Mouse (Mus musculus): ENCODE results near the gene Sdha. TPM values are rescaled to one million over a fixed set of nuclear protein-coding genes. Genes with fewer than 3 reads are reported as not detected.

The Sdha gene
- total RNA-seq, 2 experiments from 2014 or later = 163 to 179 TPM

DNA sequence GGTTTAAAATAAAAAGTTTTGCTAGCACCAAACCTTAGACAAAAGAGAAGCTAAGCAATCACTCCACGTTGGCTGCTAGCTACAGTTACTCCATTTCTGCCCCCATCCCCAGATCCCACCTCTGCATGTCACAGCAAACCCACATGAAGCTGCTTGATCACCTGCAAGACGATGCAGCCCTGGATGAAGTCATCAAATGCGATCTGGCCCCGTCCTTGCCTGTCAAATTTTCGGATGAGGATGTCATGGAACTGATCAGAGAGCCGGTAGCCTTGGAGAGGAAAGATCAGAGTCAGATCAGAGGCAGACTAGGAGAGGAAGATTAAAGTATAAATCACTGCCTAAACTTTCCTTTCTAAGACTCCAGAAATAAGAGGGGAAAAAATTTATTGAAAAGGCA, 44.7 kb downstream of the Sdha start:
- no peak for DNase-seq
- intact Hi-C loops (cut with DNase I) = loop anchor here (10.0 kb wide), 1 partner anchor 351 kb away; no protein-coding TSS in a partner anchor

DNA sequence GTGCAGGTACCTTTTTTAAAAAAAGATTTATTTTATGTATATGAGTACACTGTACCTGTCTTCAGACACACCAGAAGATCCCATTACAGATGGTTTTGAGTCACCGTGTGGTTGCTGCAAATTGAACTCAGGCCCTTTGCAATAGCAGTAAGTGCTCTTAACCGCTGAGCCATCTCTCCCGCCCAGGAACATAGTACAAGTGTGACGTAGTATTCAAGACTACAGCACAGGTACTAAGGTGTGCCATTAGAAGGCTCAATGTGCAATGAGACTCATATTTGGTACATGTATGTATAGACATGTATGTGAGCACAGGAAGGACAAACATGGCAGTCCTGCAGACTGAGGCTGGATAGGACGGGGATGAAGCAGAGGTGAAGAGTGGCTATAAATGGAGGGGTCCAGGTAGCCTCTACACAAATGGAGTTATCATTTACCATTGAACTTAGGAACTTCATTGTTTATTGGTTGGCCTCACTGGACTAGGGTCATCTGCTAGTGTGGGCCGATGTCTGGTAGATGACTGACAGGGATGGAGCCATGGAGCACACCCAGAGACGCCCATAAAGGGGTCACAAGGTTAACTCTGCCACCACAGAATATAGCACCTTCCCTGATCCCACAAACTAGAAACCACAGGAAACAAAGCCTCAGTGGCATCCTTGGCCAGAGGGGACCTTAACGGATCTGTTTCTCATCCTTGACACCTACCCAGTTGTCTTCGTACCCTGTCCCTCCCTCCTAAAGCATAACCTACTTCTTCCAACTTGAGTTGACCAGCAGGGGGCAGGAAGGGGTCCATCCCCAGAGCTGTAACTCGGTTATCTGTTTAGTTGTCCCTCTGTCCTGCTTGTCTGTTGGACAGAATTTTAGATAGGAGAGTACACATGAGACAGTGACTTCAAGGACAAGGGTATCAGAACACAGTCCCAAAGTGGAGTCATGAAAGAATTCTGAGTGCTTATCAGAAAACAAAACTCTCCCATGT, 47.7 kb downstream of the Sdha start:
- no peak for DNase-seq
- intact Hi-C loops (cut with DNase I) = loop anchor here (5.0 to 10.0 kb wide), 2 partner anchors 205 to 348 kb away; no protein-coding TSS in a partner anchor

DNA sequence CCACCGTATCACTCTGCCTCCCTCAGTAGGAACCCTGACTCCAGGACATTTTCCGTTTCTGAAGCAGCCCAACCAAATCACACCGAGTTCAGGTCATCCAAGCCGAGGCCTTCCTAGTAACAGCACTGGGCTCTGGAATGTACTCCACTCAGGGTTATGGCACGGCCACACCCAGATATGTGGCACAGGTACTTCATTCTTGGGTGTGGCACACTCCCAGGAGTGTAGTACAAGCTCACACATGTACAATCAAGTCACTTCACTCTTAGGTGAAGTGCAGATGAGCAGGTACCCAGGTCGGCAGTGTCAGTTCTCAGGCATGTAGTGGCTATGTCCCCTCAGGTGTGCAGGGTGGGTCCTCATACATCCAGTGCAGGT, 48.5 kb downstream of the Sdha start:
- intact Hi-C loops (cut with DNase I) = loop anchor here (2.0 to 10.0 kb wide), 3 partner anchors 109 to 347 kb away; no protein-coding TSS in a partner anchor
- no peak for DNase-seq

DNA sequence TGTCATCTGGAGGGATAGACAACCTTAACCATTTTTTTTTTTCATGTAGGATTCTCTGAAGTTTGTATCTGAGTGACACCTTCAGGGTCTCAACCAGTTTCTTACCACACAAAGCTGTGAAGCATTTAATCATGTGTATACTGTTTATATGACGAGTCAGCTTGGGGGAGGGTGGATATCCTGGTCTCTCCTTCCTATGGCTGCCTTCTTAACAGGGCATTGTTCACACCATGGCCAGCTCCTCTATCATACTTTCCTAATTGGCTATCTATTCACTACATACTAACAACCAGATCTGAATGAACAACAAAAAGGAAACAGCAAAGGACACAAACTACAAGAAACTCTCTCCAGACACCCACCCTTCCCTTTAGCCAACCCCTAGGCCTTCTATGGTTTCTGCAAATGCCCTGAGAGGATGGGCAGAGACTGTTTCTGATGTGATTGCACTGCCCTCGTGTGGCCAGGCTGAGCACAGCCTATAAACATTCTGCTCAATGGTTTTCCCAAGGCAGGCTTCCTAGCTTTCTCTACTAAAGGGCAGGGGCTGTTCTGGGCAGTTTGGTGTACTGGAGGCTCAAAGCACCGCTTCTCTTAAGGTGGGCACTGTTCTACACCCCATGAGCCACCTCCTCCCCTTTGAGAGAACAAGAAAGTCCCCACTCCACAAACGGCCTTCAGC, 49.0 kb downstream of the Sdha start:
- intact Hi-C loops (cut with DNase I) = loop anchor here (2.0 to 10.0 kb wide), 3 partner anchors 108 to 346 kb away; no protein-coding TSS in a partner anchor
- DNase-seq = peak; percentile 72

DNA sequence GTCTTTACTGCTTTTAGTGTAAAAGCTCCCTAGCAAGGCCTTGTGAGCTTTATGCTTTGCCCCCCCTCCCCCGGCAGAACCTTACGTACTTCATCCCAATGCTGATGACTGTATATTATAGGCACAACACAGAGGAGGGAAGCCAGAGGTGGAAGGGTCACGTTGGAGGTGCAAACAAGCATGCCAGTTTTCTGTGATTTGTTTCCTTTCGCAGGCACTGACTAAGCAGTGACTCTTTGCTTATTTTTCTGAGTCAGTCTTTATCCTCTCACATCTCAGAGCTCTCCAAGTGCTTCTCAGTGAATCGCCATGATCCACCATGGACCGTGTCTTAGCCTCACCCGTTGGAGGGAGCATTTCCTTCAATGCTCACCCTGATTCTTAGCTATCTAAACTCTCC, 53.7 kb downstream of the Sdha start:
- intact Hi-C loops (cut with DNase I) = no loop called here
- no peak for DNase-seq

DNA sequence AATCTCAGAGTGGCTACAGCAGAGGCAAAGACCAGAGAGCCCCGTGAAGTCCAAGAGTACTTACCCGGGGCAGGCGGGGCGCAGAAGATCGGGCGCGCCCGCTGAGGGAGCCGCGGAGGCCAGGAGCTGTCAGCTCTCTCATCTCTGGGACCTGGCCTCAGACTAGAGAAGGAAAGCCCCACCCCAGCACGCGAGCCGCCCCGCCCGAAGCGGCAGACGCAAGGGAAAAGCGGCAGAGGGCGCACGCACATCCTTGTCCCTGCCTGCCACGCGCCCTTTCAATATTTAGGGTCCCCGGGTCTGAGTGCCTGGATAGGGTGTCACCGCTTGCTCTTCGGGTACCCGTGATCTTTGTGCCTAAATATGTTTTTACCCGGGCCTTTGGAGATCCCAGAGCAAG, 57.9 kb downstream of the Sdha start, which contains the start of gene Ahrr:
TSS of gene Ahrr (minus strand) at position 165 of the 400 bp plus-strand sequence.
- intact Hi-C loops (cut with DNase I) = no loop called here
- peak; percentile 54 for DNase-seq

DNA sequence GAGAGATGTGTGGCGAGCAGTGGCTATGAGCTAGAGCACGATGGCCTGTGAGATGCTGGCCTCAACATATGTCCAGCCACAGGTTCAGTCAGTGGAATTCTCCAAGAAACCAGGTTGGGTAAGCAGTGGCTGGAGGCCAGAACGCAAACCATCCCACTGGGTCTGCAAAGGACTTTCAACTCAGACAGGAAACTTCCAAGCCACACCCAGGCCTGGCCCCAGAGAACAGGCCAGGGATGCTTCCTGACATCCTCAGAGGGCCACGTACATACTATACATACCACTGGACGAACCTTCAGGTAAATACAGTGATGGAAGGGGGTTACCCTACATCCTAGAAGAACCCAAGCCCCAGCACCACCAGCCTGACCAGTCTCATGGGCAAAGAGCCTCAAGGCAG, 60.4 kb downstream of the Sdha start:
- intact Hi-C loops (cut with DNase I) = no loop called here
- no peak for DNase-seq

DNA sequence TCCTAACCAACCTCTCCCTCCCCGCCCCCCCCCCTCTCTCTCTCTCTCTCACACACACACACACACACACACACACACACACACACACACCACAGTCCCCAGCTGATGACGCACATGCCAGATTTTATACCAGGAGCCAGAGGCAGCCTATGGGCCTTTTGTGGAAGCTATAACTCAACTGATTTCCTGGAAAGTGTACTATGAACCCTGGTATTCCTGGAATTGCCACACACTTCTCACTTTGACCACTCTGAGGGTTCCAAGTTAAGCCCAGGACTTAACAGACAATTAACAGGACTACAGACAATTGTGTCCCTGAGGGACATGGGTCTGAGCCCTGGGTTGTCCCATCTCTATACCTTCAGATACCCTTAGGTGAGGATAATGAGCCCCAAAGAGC, 67.8 kb downstream of the Sdha start:
- no peak for DNase-seq
- intact Hi-C loops (cut with DNase I) = no loop called here

DNA sequence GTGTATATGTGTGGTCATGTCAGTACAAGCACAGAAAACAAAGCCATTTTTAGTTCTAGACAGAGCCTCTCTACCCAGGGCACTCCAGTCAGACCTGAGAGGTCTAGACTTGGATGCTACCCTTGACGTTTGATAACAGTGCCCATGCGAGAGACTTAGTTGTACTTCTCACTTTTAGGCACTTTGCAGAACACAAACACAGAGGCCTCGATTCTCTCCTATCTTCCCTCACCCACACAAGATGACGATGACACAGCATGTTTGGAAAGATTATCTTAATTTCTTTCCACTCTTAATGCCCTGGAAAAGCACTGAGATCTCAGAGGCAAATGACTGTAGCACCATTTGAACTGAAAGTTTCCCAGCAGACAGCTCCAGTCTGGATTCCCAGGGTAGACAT, 74.4 kb downstream of the Sdha start:
- DNase-seq = no peak
- intact Hi-C loops (cut with DNase I) = no loop called here

Other genes with a start within 250 kb of the Sdha start
- gene Slc9a3, start 228.8 kb downstream of the Sdha start, total RNA-seq (2021) = 1 to 10 TPM in 1 of 2 experiments, under 1 TPM in 1; 0.42 to 1.2 TPM
- 10 to 100 TPM; 74.9 to 78.3 TPM for gene Exoc3, start 141.5 kb downstream of the Sdha start, total RNA-seq (2021)
- 1 to 10 TPM; 1.9 to 2.0 TPM for gene Ahrr, start 57.9 kb downstream of the Sdha start, total RNA-seq (2021)
- gene Pdcd6, start 32.7 kb downstream of the Sdha start, total RNA-seq (2021) = 10 to 100 TPM; 67.6 to 70.7 TPM
- 10 to 100 TPM; 53.1 to 57.0 TPM for gene Ccdc127, start within 50 bp of the Sdha start, total RNA-seq (2021)
- gene Lrrc14b, start 13.7 kb upstream of the Sdha start, total RNA-seq (2021) = not detected
- 1 to 10 TPM; 6.1 to 6.7 TPM for gene Zfp72, start 40.6 kb upstream of the Sdha start, total RNA-seq (2021)
- 100 to 1,000 TPM; 680 to 698 TPM for gene Ftl1-ps1, start 49.4 kb upstream of the Sdha start, total RNA-seq (2021)
- 1 to 10 TPM; 5.6 to 8.1 TPM for gene Zfp825, start 143.7 kb upstream of the Sdha start, total RNA-seq (2021)